Mouse (Mus musculus) limb, embryonic 11.5 days (tissue): ENCODE data around the gene Prkg1. TPM values are rescaled to one million over a fixed set of nuclear protein-coding genes. Genes with fewer than 3 reads are reported as not detected.

Experiments
- polyA plus RNA-seq: library from polyadenylated mRNA; unstranded; fragments of >200 nt; fragmentation: Nextera tagmentation; extraction: Ambion mirVana; gene quantifications from 2 replicates; pipeline ENCODE4 v1.2.1, GENCODE M21; 2014

Prkg1 gene
- polyA plus RNA-seq, 1 experiment from 2014 or later, result 2.1 TPM

Other genes with a start within 250 kb of the Prkg1 start
- gene A1cf, start 103.7 kb upstream of the Prkg1 start, polyA plus RNA-seq, result not detected in 2 replicates